Mouse (Mus musculus): Measurements from ENCODE around the gene Ephb2.

GRCm38 (mm10) chr4:136775903-136776302 lies 59.9 kb downstream of the Ephb2 start:
- TF ChIP-seq CTCF (IDR thresholded peaks at IDR 0.05; ENCODE audit: low read depth, low read length) (no peak), POLR2A (IDR thresholded peaks at IDR 0.05; ENCODE audit: insufficient read depth, low read length) (no peak), EP300 (IDR thresholded peaks at IDR 0.05; ENCODE audit: insufficient read depth, low read depth, low read length) (no peak)
